Mouse (Mus musculus) liver, embryonic 15.5 days (tissue): ENCODE results near the gene H2-DMb1. TPM values are rescaled to one million over a fixed set of nuclear protein-coding genes. Genes with fewer than 3 reads are reported as not detected.

Experiments used
- ATAC-seq: fragments of 200-750 bp; cut with Nextera tagmentation; 2 replicates; pipeline ENCODE4 v1.8.0; 2017; ENCODE audit warnings: moderate number of reproducible peaks, mild to moderate bottlenecking, moderate library complexity; ENCODE audit not compliant: insufficient read depth
- H3K27ac ChIP-seq: fragments of 300-500 bp; sonication (generic); replicated peaks from 2 replicates; pipeline ENCODE4 v1.5.1; 2015; ENCODE audit warnings: mild to moderate bottlenecking, inconsistent platforms
- H3K27me3 ChIP-seq: fragments of 300-500 bp; sonication (generic); 2 replicates; pipeline ENCODE4 v1.6.1; 2015; ENCODE audit warnings: mild to moderate bottlenecking, inconsistent platforms
- H3K36me3 ChIP-seq: fragments of 300-500 bp; sonication (generic); replicated peaks from 2 replicates; pipeline ENCODE4 v1.6.1; 2015; ENCODE audit warnings: moderate library complexity, mild to moderate bottlenecking, inconsistent platforms
- H3K4me1 ChIP-seq: fragments of 300-500 bp; sonication (generic); replicated peaks from 2 replicates; pipeline ENCODE4 v1.6.1; 2015; ENCODE audit warnings: inconsistent platforms
- H3K4me2 ChIP-seq: fragments of 300-500 bp; sonication (generic); 2 replicates; pipeline ENCODE4 v1.6.1; 2015; ENCODE audit warnings: moderate library complexity, mild to moderate bottlenecking, inconsistent platforms
- H3K4me3 ChIP-seq: fragments of 300-500 bp; sonication (generic); replicated peaks from 2 replicates; pipeline ENCODE4 v1.5.1; 2015; ENCODE audit warnings: mild to moderate bottlenecking, inconsistent platforms
- H3K9ac ChIP-seq: fragments of 300-500 bp; sonication (generic); 2 replicates; pipeline ENCODE4 v1.6.1; 2015; ENCODE audit warnings: moderate library complexity, mild to moderate bottlenecking, inconsistent platforms
- H3K9me3 ChIP-seq: fragments of 300-500 bp; sonication (generic); replicated peaks from 2 replicates; pipeline ENCODE4 v1.6.1; 2016; ENCODE audit warnings: inconsistent platforms
- WGBS: fragments of 180-500 bp; shearing (Covaris S2); methylation state at CpG from one replicate; pipeline ENCODE4 v1.1.7; 2015; ENCODE audit warnings: mixed read lengths; ENCODE audit not compliant: insufficient replicate concordance; 5-methylcytosine and 5-hydroxymethylcytosine counted together
- polyA plus RNA-seq: library from polyadenylated mRNA; unstranded; fragments of >200 nt; fragmentation: Nextera tagmentation; extraction: Ambion mirVana; gene quantifications from 2 replicates; pipeline ENCODE4 v1.2.1, GENCODE M21; 2015

The H2-DMb1 gene
- 1.6 and 1.7 TPM in 2 replicates for polyA plus RNA-seq

- Histone ChIP-seq H3K4me1 (no peaks in the 10 kb centered on the region), H3K36me3 (no peaks in the 10 kb centered on the region), H3K4me2 (no peak within 1 kb of the TSS), H3K9ac (no peak within 1 kb of the TSS), H3K27me3 (no peaks in the 10 kb centered on the region), H3K4me3 (no peak within 1 kb of the TSS), H3K27ac (no peak within 1 kb of the TSS), H3K9me3 (no peaks in the 10 kb centered on the region)
- no peak for ATAC-seq
- 42% methylated on average over 4 of the region's 4 CpGs for WGBS
Observed at GRCm38 (mm10) chr17:34152923-34153322, at the start of gene H2-DMb1. Gene H2-DMb1 (plus strand): TSS chr17:34153072.

GRCm38 (mm10) chr17:34104804-34105203 lies 48.1 kb upstream of the H2-DMb1 start:
- H3K4me3 ChIP-seq: no peak overlapping the region
- no peak for ATAC-seq
- no peak overlapping the region for H3K4me2 ChIP-seq
- no peak overlapping the region for H3K27ac ChIP-seq
- H3K4me1 ChIP-seq: peaks cover 2% of the 10 kb centered on the region; the same call in 1 of the 2 replicates
- H3K36me3 ChIP-seq: peaks cover 10% of the 10 kb centered on the region
- 76% methylated on average over 9 of the region's 9 CpGs for WGBS
- H3K27me3 ChIP-seq: peaks cover 3% of the 10 kb centered on the region; the same call in 1 of the 2 replicates
- H3K9me3 ChIP-seq: no peaks in the 10 kb centered on the region
- H3K9ac ChIP-seq: no peak overlapping the region

DNA sequence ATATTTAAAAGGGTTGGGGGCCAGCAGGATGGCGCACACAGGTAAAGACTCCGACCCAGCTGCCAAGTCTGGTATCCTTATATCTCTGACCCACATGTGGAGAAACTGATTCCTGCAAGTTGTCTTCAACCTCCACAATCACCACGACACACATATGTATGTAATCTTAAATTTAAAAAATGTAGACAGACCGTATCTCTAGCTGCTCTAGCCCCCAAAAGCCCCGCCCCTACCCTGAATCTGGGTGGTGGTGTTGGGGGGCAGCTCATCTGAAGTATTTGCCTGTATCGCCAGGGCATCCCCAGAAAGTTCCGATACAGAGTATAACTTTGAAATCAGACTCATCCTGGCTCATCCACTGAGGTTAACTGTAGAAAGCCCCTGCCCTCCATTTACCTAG lies 46.3 kb upstream of the H2-DMb1 start:
- no peaks in the 10 kb centered on the region for H3K9me3 ChIP-seq
- H3K27ac ChIP-seq: no peak overlapping the region
- no peak overlapping the region for H3K4me3 ChIP-seq
- no peak overlapping the region for H3K4me2 ChIP-seq
- H3K4me1 ChIP-seq: peaks cover 2% of the 10 kb centered on the region; the same call in 1 of the 2 replicates
- WGBS: 66% methylated on average over 7 of the region's 7 CpGs
- H3K27me3 ChIP-seq: no peaks in the 10 kb centered on the region
- no peak overlapping the region for H3K9ac ChIP-seq
- peaks cover 27% of the 10 kb centered on the region for H3K36me3 ChIP-seq
- ATAC-seq: no peak

- H3K27me3 ChIP-seq: no peaks in the 10 kb centered on the region
- H3K4me2 ChIP-seq: no peak overlapping the region
- 77% methylated on average over 7 of the region's 7 CpGs for WGBS
- ATAC-seq: no peak
- no peaks in the 10 kb centered on the region for H3K4me1 ChIP-seq
- no peak overlapping the region for H3K4me3 ChIP-seq
- H3K36me3 ChIP-seq: peaks cover 35% of the 10 kb centered on the region
- H3K9ac ChIP-seq: no peak overlapping the region
- H3K27ac ChIP-seq: no peak overlapping the region
- H3K9me3 ChIP-seq: no peaks in the 10 kb centered on the region
Observed at GRCm38 (mm10) chr17:34107109-34107867, 45.6 kb upstream of the H2-DMb1 start.

DNA sequence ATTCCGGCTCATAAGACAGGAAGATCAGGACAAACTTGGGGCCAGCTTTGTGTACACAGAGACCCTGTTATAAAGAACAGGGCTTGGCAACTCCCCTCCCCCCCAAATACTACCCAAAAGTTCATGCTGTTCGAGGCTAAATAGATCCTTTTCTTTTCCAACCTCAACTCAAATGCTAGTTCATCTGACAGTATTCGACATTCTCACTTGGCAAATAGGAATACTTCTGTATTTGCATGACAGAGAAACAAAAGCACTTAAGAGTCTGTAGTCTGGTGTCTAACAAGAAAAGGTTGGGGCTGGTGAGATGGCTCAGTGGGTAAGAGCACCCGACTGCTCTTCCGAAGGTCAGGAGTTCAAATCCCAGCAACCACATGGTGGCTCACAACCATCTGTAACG lies 44.4 kb upstream of the H2-DMb1 start:
- Histone ChIP-seq H3K9ac (no peak overlapping the region), H3K36me3 (peaks cover 46% of the 10 kb centered on the region), H3K4me1 (no peaks in the 10 kb centered on the region), H3K27ac (no peak overlapping the region), H3K27me3 (no peaks in the 10 kb centered on the region), H3K4me3 (no peak overlapping the region), H3K9me3 (no peaks in the 10 kb centered on the region), H3K4me2 (no peak overlapping the region)
- ATAC-seq: no peak
- WGBS: 80% methylated on average over 6 of the region's 6 CpGs

- WGBS: 70% methylated on average over 14 of the region's 14 CpGs
- Histone ChIP-seq H3K4me1 (no peaks in the 10 kb centered on the region), H3K36me3 (peaks cover 54% of the 10 kb centered on the region), H3K27me3 (no peaks in the 10 kb centered on the region), H3K4me3 (no peak overlapping the region), H3K4me2 (no peak overlapping the region), H3K9me3 (no peaks in the 10 kb centered on the region), H3K27ac (0 out of 2 replicates have a peak overlapping the region, but pooled peaks have one; percentile 24), H3K9ac (no peak overlapping the region)
- no peak for ATAC-seq
Observed at GRCm38 (mm10) chr17:34109038-34109805, 43.6 kb upstream of the H2-DMb1 start.

DNA sequence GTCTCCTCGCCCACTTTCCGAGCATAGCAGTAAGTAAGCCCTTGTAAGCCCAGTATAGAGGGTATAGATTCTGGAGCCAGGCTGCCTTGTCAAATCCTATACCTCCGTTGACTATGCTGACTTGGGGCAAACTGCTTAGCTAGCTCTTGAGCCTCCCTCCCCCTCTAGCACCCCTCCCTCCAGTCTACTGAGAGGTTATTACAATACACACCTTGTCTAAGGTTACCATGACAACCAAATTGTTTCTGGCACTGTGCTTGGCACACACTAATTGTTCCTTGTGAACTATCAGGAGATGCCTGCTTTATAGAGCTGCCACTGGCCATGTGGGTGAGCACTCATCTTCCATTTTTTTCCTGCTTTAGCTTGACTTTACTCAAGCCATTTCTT lies 43.1 kb upstream of the H2-DMb1 start:
- no peaks in the 10 kb centered on the region for H3K27me3 ChIP-seq
- H3K36me3 ChIP-seq: peaks cover 60% of the 10 kb centered on the region
- no peak overlapping the region for H3K4me3 ChIP-seq
- no peaks in the 10 kb centered on the region for H3K9me3 ChIP-seq
- H3K4me1 ChIP-seq: peaks cover 2% of the 10 kb centered on the region
- no peak overlapping the region for H3K4me2 ChIP-seq
- ATAC-seq: no peak
- WGBS: 69% methylated on average over 3 of the region's 3 CpGs
- no peak overlapping the region for H3K9ac ChIP-seq
- H3K27ac ChIP-seq: 0 out of 2 replicates have a peak overlapping the region, but pooled peaks have one; percentile 24

DNA sequence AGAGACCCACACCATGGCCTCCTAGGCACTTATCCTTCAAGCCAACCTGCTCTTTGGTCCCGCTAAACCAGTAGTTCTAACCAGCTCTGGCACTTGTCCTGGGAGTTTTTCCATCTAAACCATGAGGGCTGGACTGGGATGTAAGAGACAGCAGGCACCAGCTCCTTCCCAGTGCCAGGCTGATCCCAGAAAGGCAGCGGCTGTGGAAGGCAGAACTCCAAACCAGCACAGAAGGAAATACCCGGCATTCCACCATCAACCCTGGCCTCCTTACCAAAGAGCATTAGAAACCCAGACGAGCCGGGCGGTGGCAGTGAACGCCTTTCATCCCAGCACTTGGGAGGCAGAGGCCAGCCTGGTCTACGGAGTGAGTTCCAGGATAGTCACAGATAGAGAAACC lies 42.6 kb upstream of the H2-DMb1 start:
- Histone ChIP-seq H3K27ac (0 out of 2 replicates have a peak overlapping the region, but pooled peaks have one; percentile 24), H3K36me3 (peaks cover 65% of the 10 kb centered on the region), H3K9me3 (no peaks in the 10 kb centered on the region), H3K4me3 (no peak overlapping the region), H3K4me2 (no peak overlapping the region), H3K9ac (no peak overlapping the region), H3K27me3 (no peaks in the 10 kb centered on the region), H3K4me1 (peaks cover 7% of the 10 kb centered on the region)
- whole genome bisulfite sequencing: 81% methylated on average over 8 of the region's 8 CpGs
- no peak for ATAC-seq

- no peaks in the 10 kb centered on the region for H3K27me3 ChIP-seq
- H3K36me3 ChIP-seq: peaks cover 97% of the 10 kb centered on the region
- no peak overlapping the region for H3K4me2 ChIP-seq
- H3K4me3 ChIP-seq: no peak overlapping the region
- 89% methylated on average over 7 of the region's 7 CpGs for WGBS
- peaks cover 31% of the 10 kb centered on the region for H3K4me1 ChIP-seq
- H3K9me3 ChIP-seq: no peaks in the 10 kb centered on the region
- ATAC-seq: no peak
- H3K27ac ChIP-seq: no peak overlapping the region
- H3K9ac ChIP-seq: no peak overlapping the region
Observed at GRCm38 (mm10) chr17:34114114-34114513, 38.8 kb upstream of the H2-DMb1 start.

- Histone ChIP-seq H3K9ac (peak overlapping the region; percentile 93), H3K36me3 (peaks cover 70% of the 10 kb centered on the region), H3K4me1 (peaks cover 44% of the 10 kb centered on the region), H3K9me3 (no peaks in the 10 kb centered on the region), H3K27me3 (no peaks in the 10 kb centered on the region), H3K4me2 (peak overlapping the region; percentile 99), H3K4me3 (peak overlapping the region; percentile 94), H3K27ac (peak overlapping the region; percentile 76)
- 39% methylated on average over 7 of the region's 7 CpGs for WGBS
- no peak for ATAC-seq
Observed at GRCm38 (mm10) chr17:34116736-34117370, 36.0 kb upstream of the H2-DMb1 start.
